Mouse (Mus musculus) neural tube, embryonic 11.5 days (tissue): ENCODE data around the gene Fam166a. TPM values are rescaled to one million over a fixed set of nuclear protein-coding genes. Genes with fewer than 3 reads are reported as not detected.

Experiments
- ATAC-seq: fragments of 200-750 bp; cut with Nextera tagmentation; 2 replicates; pipeline ENCODE4 v1.8.0; 2017; ENCODE audit warnings: moderate number of reproducible peaks, mild to moderate bottlenecking, moderate TSS enrichment, moderate library complexity; ENCODE audit not compliant: insufficient read depth, low FRiP score, low TSS enrichment
- DNase-seq: peaks from one replicate; pipeline ENCODE4 v3.0.0-alpha.2; 2015; ENCODE audit warnings: low spot score
- H3K27ac ChIP-seq: fragments of 300-500 bp; sonication (generic); 2 replicates; pipeline ENCODE4 v1.5.1; 2014; ENCODE audit warnings: low read depth, mild to moderate bottlenecking, low read length
- H3K27me3 ChIP-seq: fragments of 300-500 bp; sonication (generic); 2 replicates; pipeline ENCODE4 v1.6.1; 2014; ENCODE audit warnings: mild to moderate bottlenecking, low read length, mixed read lengths; ENCODE audit not compliant: control insufficient read depth, insufficient read depth
- H3K36me3 ChIP-seq: fragments of 300-500 bp; sonication (generic); 2 replicates; pipeline ENCODE4 v1.6.1; 2014; ENCODE audit warnings: mild to moderate bottlenecking, low read length, moderate library complexity, mixed read lengths; ENCODE audit not compliant: control insufficient read depth, insufficient read depth
- H3K4me1 ChIP-seq: fragments of 300-500 bp; sonication (generic); 2 replicates; pipeline ENCODE4 v1.6.1; 2014; ENCODE audit warnings: low read length, mixed read lengths; ENCODE audit not compliant: control insufficient read depth, insufficient read depth
- H3K4me2 ChIP-seq: fragments of 300-500 bp; sonication (generic); 2 replicates; pipeline ENCODE4 v1.6.1; 2014; ENCODE audit warnings: low read depth, mild to moderate bottlenecking, moderate library complexity
- H3K4me3 ChIP-seq: fragments of 300-500 bp; sonication (generic); 2 replicates; pipeline ENCODE4 v1.5.1; 2014; ENCODE audit warnings: low read depth, low read length
- H3K9ac ChIP-seq: fragments of 300-500 bp; sonication (generic); 2 replicates; pipeline ENCODE4 v1.6.1; 2014; ENCODE audit warnings: mild to moderate bottlenecking, low read length
- H3K9me3 ChIP-seq: fragments of 300-500 bp; sonication (generic); 2 replicates; pipeline ENCODE4 v1.6.1; 2016; ENCODE audit warnings: low read length; ENCODE audit not compliant: control insufficient read depth
- WGBS: fragments of 180-500 bp; shearing (Covaris S2); extraction: QIAGEN DNeasy Blood & Tissue Kit; methylation state at CpG from one replicate; pipeline ENCODE4 v1.1.7; 2014; 5-methylcytosine and 5-hydroxymethylcytosine counted together
- polyA plus RNA-seq: library from polyadenylated mRNA; unstranded; fragments of >200 nt; fragmentation: Nextera tagmentation; extraction: Ambion mirVana; gene quantifications from 2 replicates; pipeline ENCODE4 v1.2.1, GENCODE M21; 2014

Gene Fam166a
- polyA plus RNA-seq, 1 experiment from 2014 or later = not detected

GRCm38 (mm10) chr2:25240310-25240709 lies 21.8 kb downstream of the Fam166a start:
- H3K36me3 ChIP-seq = no peaks in the 10 kb centered on the region
- H3K9ac ChIP-seq = no peak overlapping the region
- DNase-seq (no peak), ATAC-seq (0 out of 2 replicates have a peak, but pooled peaks have one; percentile 1)
- peaks cover 19% of the 10 kb centered on the region for H3K27me3 ChIP-seq
- no peak overlapping the region for H3K4me3 ChIP-seq
- WGBS = 51% methylated on average over 8 of the region's 8 CpGs
- H3K4me1 ChIP-seq = peaks cover 18% of the 10 kb centered on the region
- peak overlapping the region; percentile 98 for H3K4me2 ChIP-seq
- H3K27ac ChIP-seq = no peak overlapping the region
- H3K9me3 ChIP-seq = no peaks in the 10 kb centered on the region

- Histone ChIP-seq H3K27me3 (peaks cover 19% of the 10 kb centered on the region), H3K4me3 (peak overlapping the region; percentile 37), H3K4me1 (peaks cover 18% of the 10 kb centered on the region), H3K36me3 (no peaks in the 10 kb centered on the region), H3K4me2 (peak overlapping the region; percentile 98), H3K9me3 (no peaks in the 10 kb centered on the region), H3K9ac (peak overlapping the region; percentile 44), H3K27ac (0 out of 2 replicates have a peak overlapping the region, but pooled peaks have one; percentile 3)
- DNase-seq (peak; percentile 75), ATAC-seq (peak; percentile 70)
- under 1% methylated on average over 29 of the region's 29 CpGs for WGBS
These were observed 22.3 kb downstream of the Fam166a start for GRCm38 (mm10) chr2:25240723-25241437.

GRCm38 (mm10) chr2:25241438-25241775 lies 22.9 kb downstream of the Fam166a start:
- WGBS = 24% methylated on average over 6 of the region's 6 CpGs
- H3K36me3 ChIP-seq = no peaks in the 10 kb centered on the region
- peak overlapping the region; percentile 98 for H3K4me2 ChIP-seq
- H3K4me1 ChIP-seq = peaks cover 18% of the 10 kb centered on the region
- no peak overlapping the region for H3K27ac ChIP-seq
- H3K27me3 ChIP-seq = peaks cover 19% of the 10 kb centered on the region
- no peaks in the 10 kb centered on the region for H3K9me3 ChIP-seq
- DNase-seq (no peak), ATAC-seq (no peak)
- H3K4me3 ChIP-seq = peak overlapping the region; percentile 54
- peak overlapping the region; percentile 44; the same call in 1 of the 2 replicates for H3K9ac ChIP-seq

GRCm38 (mm10) chr2:25242101-25242506 lies 23.6 kb downstream of the Fam166a start, which contains the start of the genes Rnf208 and Cysrt1:
TSS of gene Rnf208 (plus strand) at chr2:25242255.
TSS of gene Cysrt1 (minus strand) at chr2:25242452.
- ATAC-seq (peak; percentile 29; the same call in 1 of the 2 replicates), DNase-seq (peak; percentile 56)
- Histone ChIP-seq H3K27ac (0 out of 2 replicates have a peak within 1 kb of the TSS, but pooled peaks have one; percentile 3), H3K9me3 (no peaks in the 10 kb centered on the region), H3K4me1 (peaks cover 18% of the 10 kb centered on the region), H3K27me3 (peaks cover 19% of the 10 kb centered on the region), H3K36me3 (no peaks in the 10 kb centered on the region), H3K4me3 (peak within 1 kb of the TSS; percentile 54), H3K9ac (peak within 1 kb of the TSS; percentile 76), H3K4me2 (peak within 1 kb of the TSS; percentile 98)
- WGBS = under 1% methylated on average over 52 of the region's 59 CpGs

GRCm38 (mm10) chr2:25243342-25243741 lies 24.8 kb downstream of the Fam166a start:
- peak overlapping the region; percentile 98; the same call in 1 of the 2 replicates for H3K4me2 ChIP-seq
- ATAC-seq = no peak
- 78% methylated on average over 8 of the region's 8 CpGs for WGBS
- no peak for DNase-seq
- peaks cover 18% of the 10 kb centered on the region for H3K4me1 ChIP-seq
- H3K27ac ChIP-seq = no peak overlapping the region
- peaks cover 19% of the 10 kb centered on the region for H3K27me3 ChIP-seq
- H3K36me3 ChIP-seq = no peaks in the 10 kb centered on the region; the same call in 1 of the 2 replicates
- H3K9me3 ChIP-seq = no peaks in the 10 kb centered on the region
- no peak overlapping the region for H3K9ac ChIP-seq
- 0 out of 2 replicates have a peak overlapping the region, but pooled peaks have one; percentile 54 for H3K4me3 ChIP-seq

- H3K27me3 ChIP-seq = peaks cover 19% of the 10 kb centered on the region
- 84% methylated on average over 4 of the region's 4 CpGs for whole genome bisulfite sequencing
- no peak overlapping the region for H3K9ac ChIP-seq
- peaks cover 5% of the 10 kb centered on the region for H3K36me3 ChIP-seq
- no peak for DNase-seq
- H3K4me1 ChIP-seq = peaks cover 18% of the 10 kb centered on the region
- no peaks in the 10 kb centered on the region for H3K9me3 ChIP-seq
- H3K27ac ChIP-seq = no peak overlapping the region
- H3K4me2 ChIP-seq = no peak overlapping the region
- H3K4me3 ChIP-seq = no peak overlapping the region
- no peak for ATAC-seq
These were observed 25.6 kb downstream of the Fam166a start for GRCm38 (mm10) chr2:25244144-25244543.

GRCm38 (mm10) chr2:25246183-25247072 lies 27.9 kb downstream of the Fam166a start, which contains the start of gene AL732309.1:
TSS of gene AL732309.1 (minus strand) at chr2:25246863.
- DNase-seq (no peak), ATAC-seq (no peak)
- H3K9ac ChIP-seq = no peak within 1 kb of the TSS
- no peak within 1 kb of the TSS for H3K27ac ChIP-seq
- 93% methylated on average over 10 of the region's 10 CpGs for WGBS
- peaks cover 12% of the 10 kb centered on the region for H3K4me1 ChIP-seq
- no peak within 1 kb of the TSS for H3K4me2 ChIP-seq
- peaks cover 14% of the 10 kb centered on the region for H3K27me3 ChIP-seq
- peaks cover 8% of the 10 kb centered on the region for H3K36me3 ChIP-seq
- H3K9me3 ChIP-seq = no peaks in the 10 kb centered on the region
- no peak within 1 kb of the TSS for H3K4me3 ChIP-seq

- no peak for DNase-seq
- H3K36me3 ChIP-seq = peaks cover 10% of the 10 kb centered on the region
- no peak overlapping the region for H3K4me3 ChIP-seq
- WGBS = 83% methylated on average over 1 of the region's 1 CpGs
- no peak overlapping the region for H3K4me2 ChIP-seq
- no peak overlapping the region for H3K27ac ChIP-seq
- H3K9ac ChIP-seq = no peak overlapping the region
- no peak for ATAC-seq
- H3K9me3 ChIP-seq = no peaks in the 10 kb centered on the region
- no peaks in the 10 kb centered on the region for H3K27me3 ChIP-seq
- H3K4me1 ChIP-seq = peaks cover 10% of the 10 kb centered on the region; the same call in 1 of the 2 replicates
These were observed 33.8 kb downstream of the Fam166a start for GRCm38 (mm10) chr2:25252331-25252730.
